Mouse (Mus musculus): ENCODE data around the gene Ctsa. TPM values are rescaled to one million over a fixed set of nuclear protein-coding genes. Genes with fewer than 3 reads are reported as not detected.

Gene Ctsa
- total RNA-seq (2014; rRNA removed; ENCODE audit: low replicate concordance), result 259 and 263 TPM in 2 replicates
- 133 and 134 TPM in 2 replicates for polyA plus RNA-seq (2015; fragmentation: Nextera tagmentation; extraction: Ambion mirVana)

- peak; percentile 80 for ATAC-seq (ENCODE audit: insufficient read depth, low read depth)
- H3K27ac ChIP-seq (ENCODE audit: low read depth), result peak within 1 kb of the TSS; percentile 90
- H3K4me1 ChIP-seq (ENCODE audit: control insufficient read depth, insufficient read depth), result peaks cover 9% of the 10 kb centered on the region
- H3K27me3 ChIP-seq (ENCODE audit: control insufficient read depth, insufficient read depth, low read length), result no peaks in the 10 kb centered on the region
- peak within 1 kb of the TSS; percentile 76 for H3K4me2 ChIP-seq (ENCODE audit: low read depth, low read length)
- H3K36me3 ChIP-seq (replicated peaks; ENCODE audit: control insufficient read depth, insufficient read depth, low read length), result peaks cover 35% of the 10 kb centered on the region
- WGBS, result under 1% methylated on average over 35 of the region's 35 CpGs
- peak; percentile 76 for DNase-seq (ENCODE audit: low spot score)
- peak within 1 kb of the TSS; percentile 76 for H3K4me3 ChIP-seq (ENCODE audit: low read depth, low read length)
- no peaks in the 10 kb centered on the region for H3K9me3 ChIP-seq (replicated peaks; ENCODE audit: control insufficient read depth, low read length)
- TF ChIP-seq CTCF (IDR thresholded peaks at IDR 0.05; ENCODE audit: low read depth) (peak; percentile 78), EP300 (IDR thresholded peaks at IDR 0.05; ENCODE audit: low read depth) (no peak)
- peak within 1 kb of the TSS; percentile 59 for H3K9ac ChIP-seq (replicated peaks; ENCODE audit: low read depth, low read length)
Measured at GRCm38 (mm10) chr2:164832748-164833301, at the start of gene Ctsa. Gene Ctsa (plus strand): TSS chr2:164832873.

DNA sequence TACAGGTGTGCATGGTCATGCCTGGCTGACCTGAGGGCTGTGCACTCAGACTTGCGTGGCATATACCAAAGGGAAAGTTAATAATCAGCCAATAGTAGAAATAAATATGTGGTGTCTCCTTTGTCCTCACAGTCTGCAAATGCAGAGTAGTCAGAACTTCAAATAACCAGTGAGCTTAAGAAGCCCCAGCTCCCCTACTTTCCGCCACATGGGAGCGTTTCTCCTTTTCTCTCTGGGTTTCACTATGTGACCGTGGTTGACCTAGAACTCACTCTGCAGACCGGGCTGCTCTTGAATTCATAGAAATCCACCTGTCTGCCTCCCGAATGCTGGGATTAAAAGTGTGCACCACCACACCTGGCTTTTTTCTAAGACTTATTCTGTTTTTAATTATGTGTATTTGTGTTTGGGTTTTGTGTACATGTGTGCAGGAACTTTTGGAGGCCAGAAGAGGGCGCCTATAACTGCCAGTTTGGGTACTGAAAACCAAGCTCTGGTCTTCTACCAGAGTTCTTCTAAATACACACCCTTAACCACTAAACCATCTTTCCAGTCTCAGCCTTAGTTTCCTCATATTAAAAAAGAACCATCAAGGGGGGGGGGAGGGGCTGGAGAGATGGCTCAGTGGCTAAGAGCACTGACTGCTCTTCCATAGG, 48.6 kb upstream of the Ctsa start:
- H3K27me3 ChIP-seq (ENCODE audit: control insufficient read depth, insufficient read depth, low read length), result no peaks in the 10 kb centered on the region
- no peak for ATAC-seq (ENCODE audit: insufficient read depth, low read depth)
- H3K4me2 ChIP-seq (ENCODE audit: low read depth, low read length), result no peak overlapping the region
- DNase-seq (ENCODE audit: low spot score), result no peak
- TF ChIP-seq CTCF (IDR thresholded peaks at IDR 0.05; ENCODE audit: low read depth) (peak; percentile 21; the same call in 1 of the 2 replicates), EP300 (IDR thresholded peaks at IDR 0.05; ENCODE audit: low read depth) (no peak)
- peaks cover 20% of the 10 kb centered on the region for H3K4me1 ChIP-seq (ENCODE audit: control insufficient read depth, insufficient read depth)
- H3K9me3 ChIP-seq (replicated peaks; ENCODE audit: control insufficient read depth, low read length), result no peaks in the 10 kb centered on the region
- no peak overlapping the region for H3K27ac ChIP-seq (ENCODE audit: low read depth)
- H3K9ac ChIP-seq (replicated peaks; ENCODE audit: low read depth, low read length), result no peak overlapping the region
- H3K36me3 ChIP-seq (replicated peaks; ENCODE audit: control insufficient read depth, insufficient read depth, low read length), result peaks cover 8% of the 10 kb centered on the region; the same call in 1 of the 2 replicates
- no peak overlapping the region for H3K4me3 ChIP-seq (ENCODE audit: low read depth, low read length)
- WGBS, result 77% methylated on average over 7 of the region's 7 CpGs

GRCm38 (mm10) chr2:164784869-164785420, 47.7 kb upstream of the Ctsa start:
- no peak for DNase-seq (ENCODE audit: low spot score)
- Histone ChIP-seq H3K27ac (ENCODE audit: low read depth) (peak overlapping the region; percentile 89), H3K4me3 (ENCODE audit: low read depth, low read length) (peak overlapping the region; percentile 76), H3K9ac (replicated peaks; ENCODE audit: low read depth, low read length) (peak overlapping the region; percentile 77), H3K27me3 (ENCODE audit: control insufficient read depth, insufficient read depth, low read length) (no peaks in the 10 kb centered on the region), H3K4me2 (ENCODE audit: low read depth, low read length) (peak overlapping the region; percentile 86), H3K36me3 (replicated peaks; ENCODE audit: control insufficient read depth, insufficient read depth, low read length) (peaks cover 9% of the 10 kb centered on the region; the same call in 1 of the 2 replicates), H3K4me1 (ENCODE audit: control insufficient read depth, insufficient read depth) (peaks cover 20% of the 10 kb centered on the region), H3K9me3 (replicated peaks; ENCODE audit: control insufficient read depth, low read length) (no peaks in the 10 kb centered on the region)
- TF ChIP-seq CTCF (IDR thresholded peaks at IDR 0.05; ENCODE audit: low read depth), result no peak
- no peak for TF ChIP-seq EP300 (IDR thresholded peaks at IDR 0.05; ENCODE audit: low read depth)
- WGBS, result 6% methylated on average over 7 of the region's 7 CpGs
- no peak for ATAC-seq (ENCODE audit: insufficient read depth, low read depth)

GRCm38 (mm10) chr2:164785481-164786387, 46.9 kb upstream of the Ctsa start, which contains the start of gene Snx21:
Gene Snx21 (plus strand): TSS chr2:164785823.
- Histone ChIP-seq H3K9ac (replicated peaks; ENCODE audit: low read depth, low read length) (peak within 1 kb of the TSS; percentile 77), H3K27ac (ENCODE audit: low read depth) (peak within 1 kb of the TSS; percentile 89), H3K4me3 (ENCODE audit: low read depth, low read length) (peak within 1 kb of the TSS; percentile 76), H3K36me3 (replicated peaks; ENCODE audit: control insufficient read depth, insufficient read depth, low read length) (peaks cover 14% of the 10 kb centered on the region; the same call in 1 of the 2 replicates), H3K4me2 (ENCODE audit: low read depth, low read length) (peak within 1 kb of the TSS; percentile 86), H3K4me1 (ENCODE audit: control insufficient read depth, insufficient read depth) (peaks cover 20% of the 10 kb centered on the region), H3K27me3 (ENCODE audit: control insufficient read depth, insufficient read depth, low read length) (no peaks in the 10 kb centered on the region), H3K9me3 (replicated peaks; ENCODE audit: control insufficient read depth, low read length) (no peaks in the 10 kb centered on the region)
- DNase-seq (ENCODE audit: low spot score) (peak; percentile 91), ATAC-seq (ENCODE audit: insufficient read depth, low read depth) (peak; percentile 94)
- whole genome bisulfite sequencing, result 1% methylated on average over 76 of the region's 89 CpGs
- no peak for TF ChIP-seq EP300 (IDR thresholded peaks at IDR 0.05; ENCODE audit: low read depth)
- peak; percentile 46 for TF ChIP-seq CTCF (IDR thresholded peaks at IDR 0.05; ENCODE audit: low read depth)

DNA sequence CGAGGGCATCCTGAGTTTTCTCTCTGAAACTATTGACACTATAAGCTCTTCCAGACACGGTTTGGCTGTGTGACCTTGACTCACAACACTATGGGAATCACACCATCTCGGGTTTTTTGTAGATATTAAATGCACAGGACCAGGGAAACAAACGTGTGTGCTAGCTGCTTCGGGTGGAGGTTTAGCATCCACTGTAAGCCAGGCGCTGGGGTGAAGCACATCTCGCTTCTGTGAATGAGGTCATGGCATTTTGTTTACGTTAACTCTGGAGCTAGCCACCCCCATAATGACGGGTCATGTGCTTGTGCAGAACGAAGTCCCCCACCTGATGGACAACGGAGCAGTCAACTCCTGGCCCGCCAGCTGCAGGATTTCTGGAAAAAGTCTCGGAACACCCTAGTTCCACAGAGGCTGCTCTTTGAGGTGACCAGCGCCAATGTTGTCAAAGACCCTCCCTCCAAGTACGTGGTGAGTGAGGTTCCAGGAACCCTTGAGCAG, 46.2 kb upstream of the Ctsa start:
- peaks cover 20% of the 10 kb centered on the region for H3K4me1 ChIP-seq (ENCODE audit: control insufficient read depth, insufficient read depth)
- peak overlapping the region; percentile 77 for H3K9ac ChIP-seq (replicated peaks; ENCODE audit: low read depth, low read length)
- DNase-seq (ENCODE audit: low spot score) (peak; percentile 43), ATAC-seq (ENCODE audit: insufficient read depth, low read depth) (peak; percentile 12; the same call in 1 of the 2 replicates)
- peak overlapping the region; percentile 89 for H3K27ac ChIP-seq (ENCODE audit: low read depth)
- H3K9me3 ChIP-seq (replicated peaks; ENCODE audit: control insufficient read depth, low read length), result no peaks in the 10 kb centered on the region
- peak overlapping the region; percentile 76 for H3K4me3 ChIP-seq (ENCODE audit: low read depth, low read length)
- no peaks in the 10 kb centered on the region for H3K27me3 ChIP-seq (ENCODE audit: control insufficient read depth, insufficient read depth, low read length)
- WGBS, result 4% methylated on average over 15 of the region's 15 CpGs
- no peak for TF ChIP-seq EP300 (IDR thresholded peaks at IDR 0.05; ENCODE audit: low read depth)
- no peak for TF ChIP-seq CTCF (IDR thresholded peaks at IDR 0.05; ENCODE audit: low read depth)
- peak overlapping the region; percentile 86 for H3K4me2 ChIP-seq (ENCODE audit: low read depth, low read length)
- H3K36me3 ChIP-seq (replicated peaks; ENCODE audit: control insufficient read depth, insufficient read depth, low read length), result peaks cover 21% of the 10 kb centered on the region

Data from heart, postnatal 0 days (tissue).